Mouse (Mus musculus): Measurements from ENCODE around the gene Micu2.

DNA sequence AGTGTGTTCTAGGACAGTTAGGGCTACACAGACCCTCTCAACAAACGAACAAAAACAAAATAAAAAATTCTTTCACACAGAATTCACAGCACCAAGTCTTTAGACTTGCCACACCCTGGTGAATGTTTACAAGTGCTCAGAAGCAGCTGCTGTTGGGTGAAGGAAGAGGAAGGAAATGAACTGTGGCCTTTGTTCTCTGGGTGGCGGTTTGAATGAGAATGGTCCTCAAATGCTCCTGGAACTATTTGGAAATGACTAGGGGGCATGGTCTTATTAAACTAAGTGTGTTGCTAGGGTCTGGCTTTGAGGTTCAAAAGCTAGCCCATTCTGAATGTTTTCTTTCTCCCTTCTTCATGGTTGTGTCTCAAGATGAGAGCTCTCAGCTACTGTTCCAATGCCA lies 90.6 kb downstream of the Micu2 start:
- TF ChIP-seq CTCF (IDR thresholded peaks at IDR 0.05; ENCODE audit: low read depth), result no peak
- TF ChIP-seq EP300 (IDR thresholded peaks at IDR 0.05; ENCODE audit: low read depth), result no peak

Measured in liver, embryonic 14.5 days (tissue).